Mouse (Mus musculus) bone marrow, adult 2 months (tissue): ENCODE measurements at regions not wholly inside any gene's neighbourhood (a gene's known extent, or its start where the extent isn't known, plus 50 kb on each side); places are given as distances from the start of the nearest gene placed in this dataset.

ENCODE experiments used
- H3K27ac ChIP-seq: fragments of 200-500 bp; 2 replicates; pipeline ENCODE4 v1.5.1; 2012; ENCODE audit warnings: low read depth, mild to moderate bottlenecking, control low read depth, inconsistent platforms, low read length; ENCODE audit not compliant: control insufficient read depth, poor library complexity, insufficient read depth
- H3K4me1 ChIP-seq: fragments of 200-500 bp; 2 replicates; pipeline ENCODE4 v1.6.1; 2011; ENCODE audit warnings: low read length; ENCODE audit not compliant: control insufficient read depth, insufficient read depth
- H3K4me3 ChIP-seq: fragments of 200-500 bp; replicated peaks from 2 replicates; pipeline ENCODE3; 2011; ENCODE audit warnings: mild to moderate bottlenecking, low read depth, low read length, control low read depth; ENCODE audit not compliant: control insufficient read depth
- CTCF ChIP-seq: fragments of 200-500 bp; IDR thresholded peaks from 2 replicates; pipeline ENCODE4 v1.5.1; 2011; ENCODE audit warnings: low read length, control low read depth; ENCODE audit not compliant: control insufficient read depth, insufficient read depth
- POLR2A ChIP-seq: fragments of 200-500 bp; IDR thresholded peaks from 2 replicates; pipeline ENCODE4 v1.6.1; 2011; ENCODE audit warnings: low read depth, mild to moderate bottlenecking, control low read depth, low read length, borderline replicate concordance; ENCODE audit not compliant: control insufficient read depth
- WGBS: fragments of 180-500 bp; shearing (Covaris S2); methylation state at CpG from one replicate; pipeline ENCODE4 v1.1.7; 2018; 5-methylcytosine and 5-hydroxymethylcytosine counted together

- 66% methylated on average over 6 of the region's 6 CpGs for WGBS
- Histone ChIP-seq H3K4me3 (no peak overlapping the region), H3K27ac (no peak overlapping the region), H3K4me1 (no peaks in the 10 kb centered on the region)
- TF ChIP-seq CTCF (no peak), POLR2A (no peak)
These were observed 487.1 kb upstream of the Kdm8 start for GRCm38 (mm10) chr7:124957329-124957728.

GRCm38 (mm10) chr7:124974870-124975488 is 469.5 kb upstream of the Kdm8 start:
- no peaks in the 10 kb centered on the region for H3K4me1 ChIP-seq
- WGBS: 61% methylated on average over 5 of the region's 5 CpGs

GRCm38 (mm10) chr7:124989456-124989855 is 455.0 kb upstream of the Kdm8 start:
- TF ChIP-seq POLR2A (no peak), CTCF (no peak)

More at GRCm38 (mm10) chr7:124974870-124975488, 469.5 kb upstream of the Kdm8 start:
- H3K4me3 ChIP-seq: no peak overlapping the region
- TF ChIP-seq POLR2A (no peak), CTCF (no peak)
- H3K27ac ChIP-seq: no peak overlapping the region

GRCm38 (mm10) chr7:124990695-124991094 is 453.8 kb upstream of the Kdm8 start:
- 66% methylated on average over 13 of the region's 13 CpGs for WGBS
- Histone ChIP-seq H3K4me3 (no peak overlapping the region), H3K4me1 (no peaks in the 10 kb centered on the region), H3K27ac (no peak overlapping the region)
- TF ChIP-seq CTCF: no peak
- TF ChIP-seq POLR2A: no peak

More at GRCm38 (mm10) chr7:124989456-124989855, 455.0 kb upstream of the Kdm8 start:
- no peak overlapping the region for H3K4me3 ChIP-seq
- no peak overlapping the region for H3K27ac ChIP-seq
- WGBS: 60% methylated on average over 5 of the region's 5 CpGs
- H3K4me1 ChIP-seq: no peaks in the 10 kb centered on the region

- 75% methylated on average over 1 of the region's 1 CpGs for WGBS
These were observed 447.9 kb upstream of the Kdm8 start for GRCm38 (mm10) chr7:124996538-124996937.

GRCm38 (mm10) chr7:125000669-125001068 is 443.8 kb upstream of the Kdm8 start:
- Histone ChIP-seq H3K27ac (no peak overlapping the region), H3K4me1 (no peaks in the 10 kb centered on the region), H3K4me3 (no peak overlapping the region)
- no peak for TF ChIP-seq POLR2A
- no peak for TF ChIP-seq CTCF

More at GRCm38 (mm10) chr7:124996538-124996937, 447.9 kb upstream of the Kdm8 start:
- TF ChIP-seq CTCF (no peak), POLR2A (no peak)
- Histone ChIP-seq H3K27ac (no peak overlapping the region), H3K4me3 (no peak overlapping the region), H3K4me1 (no peaks in the 10 kb centered on the region)

GRCm38 (mm10) chr7:125005638-125006037 is 438.8 kb upstream of the Kdm8 start:
- H3K4me1 ChIP-seq: no peaks in the 10 kb centered on the region
- TF ChIP-seq POLR2A (no peak), CTCF (no peak)
- WGBS: 78% methylated on average over 3 of the region's 3 CpGs
- no peak overlapping the region for H3K27ac ChIP-seq
- no peak overlapping the region for H3K4me3 ChIP-seq

- Histone ChIP-seq H3K4me1 (no peaks in the 10 kb centered on the region), H3K4me3 (no peak overlapping the region), H3K27ac (no peak overlapping the region)
- 69% methylated on average over 1 of the region's 1 CpGs for WGBS
- no peak for TF ChIP-seq CTCF
- TF ChIP-seq POLR2A: no peak
These were observed 425.2 kb upstream of the Kdm8 start for GRCm38 (mm10) chr7:125019259-125019658.

GRCm38 (mm10) chr7:125024944-125025343 is 419.5 kb upstream of the Kdm8 start:
- WGBS: 68% methylated on average over 5 of the region's 5 CpGs
- Histone ChIP-seq H3K4me1 (no peaks in the 10 kb centered on the region), H3K4me3 (no peak overlapping the region), H3K27ac (no peak overlapping the region)
- no peak for TF ChIP-seq POLR2A
- TF ChIP-seq CTCF: no peak
